Mouse (Mus musculus) cortical plate, adult 2 months (tissue): ENCODE measurements around the gene Cavin2.

Source experiments
- CTCF ChIP-seq: fragments of 200-500 bp; IDR thresholded peaks from 2 replicates; pipeline ENCODE4 v1.5.1; 2011; ENCODE audit warnings: mild to moderate bottlenecking, control low read depth, low read length; ENCODE audit not compliant: insufficient read depth; ENCODE audit errors: extremely low read depth
- POLR2A ChIP-seq: fragments of 200-500 bp; IDR thresholded peaks from 2 replicates; pipeline ENCODE4 v1.6.1; 2011; ENCODE audit warnings: mild to moderate bottlenecking, low read length, control low read depth; ENCODE audit not compliant: insufficient read depth; ENCODE audit errors: extremely low read depth

GRCm38 (mm10) chr1:51290634-51291033 lies 1.7 kb downstream of the Cavin2 start:
- TF ChIP-seq POLR2A (no peak), CTCF (no peak)
